Mouse (Mus musculus): ENCODE data around the gene Mt4.

The Mt4 gene

DNA sequence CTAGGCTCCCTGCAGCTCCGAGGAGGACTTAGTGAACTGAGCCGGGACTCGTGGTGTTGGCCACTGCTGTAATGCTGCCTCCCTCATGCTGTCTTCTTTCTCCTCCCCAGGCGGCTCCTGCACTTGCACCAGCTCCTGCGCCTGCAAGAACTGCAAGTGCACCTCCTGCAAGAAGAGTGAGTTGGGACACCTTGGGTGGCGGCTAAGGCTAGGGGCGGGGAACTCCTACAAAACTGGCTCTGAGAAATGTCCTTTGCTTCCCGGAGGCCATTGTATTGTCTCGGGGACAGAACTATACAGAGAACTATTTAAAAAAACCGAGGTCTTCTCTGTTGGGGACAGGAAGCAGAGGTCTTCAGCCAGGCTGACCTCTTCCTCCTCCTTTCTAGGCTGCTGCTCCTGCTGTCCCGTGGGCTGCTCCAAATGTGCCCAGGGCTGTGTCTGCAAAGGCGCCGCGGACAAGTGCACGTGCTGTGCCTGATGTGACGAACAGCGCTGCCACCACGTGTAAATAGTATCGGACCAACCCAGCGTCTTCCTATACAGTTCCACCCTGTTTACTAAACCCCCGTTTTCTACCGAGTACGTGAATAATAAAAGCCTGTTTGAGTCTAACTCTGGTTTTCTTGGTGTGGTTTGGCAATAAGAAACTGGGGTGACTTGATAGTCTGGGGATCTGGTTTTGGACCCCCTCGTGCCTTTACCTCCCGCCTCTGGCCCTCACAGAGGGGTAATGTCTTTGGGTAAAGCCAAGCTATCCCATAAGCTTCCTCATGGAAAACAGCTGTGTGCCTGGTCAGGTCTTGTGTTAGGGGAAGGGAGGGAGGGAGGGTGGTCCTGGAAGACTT is 42.9 kb downstream of the Mt4 start:
- DNase-seq (ENCODE audit: low read depth) = peak; percentile 46

DNA sequence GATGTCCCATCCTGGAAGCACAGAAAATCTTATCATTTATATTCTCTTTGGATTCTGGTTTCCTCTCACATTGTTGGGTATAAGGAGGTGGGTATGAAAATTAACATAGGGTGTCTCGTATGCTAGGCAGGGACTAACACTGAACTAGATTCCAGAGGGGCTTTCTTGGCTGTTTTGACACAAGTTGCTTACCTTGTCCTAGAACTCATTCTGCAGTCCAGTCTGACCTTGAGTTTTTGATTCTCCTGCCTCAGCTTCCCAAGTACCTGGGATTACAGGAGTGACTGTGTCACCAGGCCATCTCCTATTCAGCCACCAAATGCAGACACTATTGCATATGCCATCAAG is 43.5 kb downstream of the Mt4 start:
- DNase-seq (ENCODE audit: low read depth) = no peak

DNA sequence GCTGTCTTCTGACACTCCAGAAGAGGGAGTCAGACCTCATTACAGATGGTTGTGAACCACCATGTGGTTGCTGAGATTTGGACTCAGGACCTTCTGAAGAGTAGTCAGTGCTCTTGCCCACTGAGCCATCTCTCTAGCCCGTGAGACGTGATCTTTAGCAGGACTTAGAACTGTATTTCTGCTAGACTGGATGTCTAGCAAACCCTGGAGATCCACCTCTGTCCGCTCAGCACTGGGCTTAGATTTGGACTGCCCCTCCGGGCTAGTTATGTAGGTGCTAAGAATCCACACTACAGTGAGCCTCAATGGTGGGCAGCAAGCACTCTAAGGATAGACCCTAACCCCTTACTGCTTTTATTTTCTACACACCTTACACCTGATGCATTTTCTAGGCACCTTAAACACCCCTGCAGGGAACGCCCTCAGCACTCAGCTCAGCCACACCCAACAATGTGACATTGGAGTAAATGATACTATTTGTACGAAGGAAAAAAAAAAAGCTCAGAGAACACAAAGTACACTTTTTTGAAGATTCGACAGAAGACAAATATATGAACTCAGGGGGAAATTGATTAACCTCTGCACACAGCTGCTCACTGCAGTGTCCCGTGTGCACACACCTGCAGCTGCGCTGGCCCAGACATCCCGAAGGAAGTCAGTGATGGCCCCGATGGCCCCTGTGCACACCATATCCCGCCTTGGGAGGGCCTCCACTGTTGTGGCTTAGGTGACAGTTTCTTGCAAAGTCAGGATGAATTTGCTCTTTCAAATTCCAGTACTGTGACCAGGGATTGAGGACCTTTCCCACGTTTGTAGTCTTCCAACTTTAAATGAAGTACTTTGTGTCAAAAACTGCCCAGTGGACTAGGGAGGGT is 45.3 kb downstream of the Mt4 start:
- DNase-seq (ENCODE audit: low read depth) = peak; percentile 35

DNA sequence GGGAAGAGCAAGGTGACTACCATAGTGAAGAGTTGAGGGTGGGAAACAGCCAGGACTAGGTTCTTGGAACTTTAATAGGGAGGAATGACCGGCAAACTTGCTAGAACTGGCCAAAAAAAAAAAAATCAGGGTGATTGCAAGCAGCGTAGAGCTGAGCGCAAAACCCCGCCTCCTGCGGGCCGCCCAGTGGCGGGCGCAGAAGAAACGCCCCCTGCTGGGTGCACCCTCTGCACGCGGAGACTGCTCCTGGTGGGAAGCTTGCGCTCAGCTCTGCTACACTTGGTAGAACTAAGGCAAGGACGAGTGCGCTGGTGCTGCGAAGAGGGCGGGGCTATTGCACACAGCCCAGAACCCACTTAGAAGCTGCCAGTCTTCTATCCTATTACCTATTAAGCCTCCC is 46.1 kb downstream of the Mt4 start:
- DNase-seq (ENCODE audit: low read depth) = peak; percentile 91

DNA sequence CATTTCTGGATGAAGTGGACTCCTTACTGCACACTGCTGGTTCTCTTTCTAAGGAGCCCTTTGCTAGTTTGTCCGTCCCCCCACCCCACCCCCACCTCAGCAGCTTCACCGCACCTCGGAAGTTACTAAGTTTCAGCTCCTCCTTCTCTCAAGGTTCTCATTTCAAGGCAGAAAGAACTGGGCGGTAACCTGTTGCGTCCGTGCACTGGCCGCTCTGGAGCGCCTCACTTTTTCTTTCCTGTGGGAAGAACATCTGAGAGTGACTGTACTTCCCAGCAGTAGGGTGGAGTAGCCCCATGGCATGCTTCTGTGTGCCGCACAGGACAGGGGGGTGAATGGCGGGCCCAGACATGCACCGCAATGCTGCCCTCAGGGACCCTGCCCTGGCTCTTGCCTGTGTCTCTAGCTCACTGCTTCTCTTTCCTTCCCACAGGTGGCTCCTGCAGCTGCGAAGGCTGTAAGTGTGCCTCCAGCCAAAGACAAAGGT is 47.4 kb downstream of the Mt4 start:
- DNase-seq (ENCODE audit: low read depth) = no peak

DNA sequence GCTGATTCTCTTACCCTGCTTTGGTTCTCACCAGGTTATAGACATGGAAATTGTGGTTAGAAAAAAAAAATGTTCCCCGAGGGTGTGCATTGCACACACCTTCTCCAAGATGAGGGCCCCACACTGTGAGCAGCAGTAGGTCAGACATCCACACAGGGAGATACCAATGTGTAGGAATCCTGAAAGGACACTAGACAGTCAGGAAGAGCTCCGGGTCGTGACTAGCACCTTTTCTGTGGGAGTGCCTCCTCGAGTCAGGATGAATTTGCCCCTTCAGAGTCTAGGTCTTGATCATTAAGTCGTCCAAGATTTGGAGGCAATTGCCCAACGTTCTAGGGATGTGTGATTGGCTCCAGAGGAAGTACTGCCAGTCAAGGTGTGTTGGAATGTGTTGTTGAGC is 48.8 kb downstream of the Mt4 start:
- DNase-seq (ENCODE audit: low read depth) = no peak

DNA sequence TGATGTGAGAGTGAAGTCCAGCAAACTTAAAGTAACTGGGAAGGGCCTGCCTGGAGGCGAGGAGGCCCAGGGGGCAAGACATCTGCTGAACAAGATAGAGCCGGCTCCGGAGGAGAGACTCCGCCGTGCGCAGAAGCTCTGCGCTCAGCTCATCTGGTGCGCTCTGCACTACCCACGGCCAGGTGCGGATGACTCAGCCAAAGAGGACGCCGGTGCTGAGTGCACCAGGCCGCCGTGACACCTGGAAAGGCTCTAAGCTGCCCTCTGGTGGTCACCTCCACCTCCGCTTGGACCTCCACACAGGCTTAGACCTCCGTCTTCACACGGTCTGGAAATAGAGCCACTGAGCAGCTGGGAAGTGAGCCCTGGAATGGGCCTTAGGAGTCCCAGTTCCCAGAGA is 49.5 kb downstream of the Mt4 start:
- peak; percentile 49 for DNase-seq (ENCODE audit: low read depth)

DNA sequence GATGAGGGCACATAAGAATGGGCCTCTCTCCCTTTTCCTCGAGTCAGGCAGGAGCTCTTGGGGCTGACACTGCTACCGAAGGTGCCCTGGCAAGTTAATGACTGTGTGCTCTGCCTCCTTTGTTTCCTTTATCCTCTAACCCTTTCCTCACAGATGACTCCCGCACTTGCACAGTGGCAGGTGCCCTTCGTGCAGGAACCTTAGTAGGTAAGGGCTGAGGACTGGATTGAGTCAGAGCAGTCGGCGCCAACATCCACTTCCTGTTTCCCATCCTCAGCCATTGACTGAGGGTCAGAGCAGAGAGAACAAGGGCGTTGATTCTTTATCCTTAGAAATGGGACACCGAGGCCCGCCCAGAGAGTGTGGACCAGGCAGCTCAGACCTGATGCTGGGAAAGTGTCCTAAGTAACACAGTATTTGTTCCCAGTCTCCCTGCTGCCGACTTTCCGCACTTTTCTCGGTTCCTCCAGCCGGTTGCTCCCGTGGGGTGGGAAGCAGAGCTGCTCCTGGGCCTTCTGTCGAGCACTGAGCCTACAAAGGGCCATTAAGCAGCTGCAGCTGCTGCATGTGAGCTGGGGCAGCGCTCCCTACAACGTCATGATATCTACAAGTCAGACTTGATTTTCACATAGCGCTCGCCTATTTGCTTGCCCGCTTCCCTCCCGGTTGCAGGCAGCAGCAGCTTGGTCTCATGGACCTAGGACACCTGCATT is 50.4 kb downstream of the Mt4 start:
- no peak for DNase-seq (ENCODE audit: low read depth)
